Mouse (Mus musculus): ENCODE data around the gene Ndnf.

Ndnf gene

GRCm38 (mm10) chr6:65758214-65758613, 86.8 kb downstream of the Ndnf start:
- no peak for DNase-seq (ENCODE audit: low spot score)

- no peak for DNase-seq (ENCODE audit: low spot score)
These were observed 87.8 kb downstream of the Ndnf start for GRCm38 (mm10) chr6:65759174-65759573.

GRCm38 (mm10) chr6:65760073-65760472, 88.7 kb downstream of the Ndnf start:
- no peak for DNase-seq (ENCODE audit: low spot score)

All from embryo, embryonic 10 days (tissue).